Mouse (Mus musculus) embryo, embryonic 9.5 days (tissue): Measurements from ENCODE around the gene Coro1a.

Source experiments
- DNase-seq: peaks from one replicate; pipeline ENCODE4 v3.0.0-alpha.2; 2017; ENCODE audit errors: extremely low spot score

Coro1a gene

DNA sequence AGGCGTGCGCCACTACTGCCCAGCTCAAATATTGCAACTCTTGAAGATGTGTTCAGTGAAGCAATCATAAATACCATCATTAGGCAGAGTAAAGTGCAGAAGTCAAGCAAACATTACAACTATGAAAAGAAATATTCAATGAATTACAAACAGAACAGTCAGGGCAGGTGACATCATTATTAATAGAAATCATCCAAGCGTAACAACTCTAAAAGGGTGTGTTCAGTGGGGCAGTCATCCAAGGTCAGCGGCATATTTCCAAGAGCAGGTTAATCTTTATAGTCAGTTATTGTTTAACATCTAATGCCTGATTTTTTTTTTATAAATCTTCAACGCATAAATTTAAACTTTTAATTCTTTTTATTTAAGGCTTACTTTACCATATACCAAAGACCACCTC is 26.4 kb downstream of the Coro1a start:
- DNase-seq: no peak

- no peak for DNase-seq
These were observed 27.9 kb downstream of the Coro1a start for GRCm38 (mm10) chr7:126679683-126680082.

GRCm38 (mm10) chr7:126678545-126679341 is 28.8 kb downstream of the Coro1a start:
- DNase-seq: no peak

DNA sequence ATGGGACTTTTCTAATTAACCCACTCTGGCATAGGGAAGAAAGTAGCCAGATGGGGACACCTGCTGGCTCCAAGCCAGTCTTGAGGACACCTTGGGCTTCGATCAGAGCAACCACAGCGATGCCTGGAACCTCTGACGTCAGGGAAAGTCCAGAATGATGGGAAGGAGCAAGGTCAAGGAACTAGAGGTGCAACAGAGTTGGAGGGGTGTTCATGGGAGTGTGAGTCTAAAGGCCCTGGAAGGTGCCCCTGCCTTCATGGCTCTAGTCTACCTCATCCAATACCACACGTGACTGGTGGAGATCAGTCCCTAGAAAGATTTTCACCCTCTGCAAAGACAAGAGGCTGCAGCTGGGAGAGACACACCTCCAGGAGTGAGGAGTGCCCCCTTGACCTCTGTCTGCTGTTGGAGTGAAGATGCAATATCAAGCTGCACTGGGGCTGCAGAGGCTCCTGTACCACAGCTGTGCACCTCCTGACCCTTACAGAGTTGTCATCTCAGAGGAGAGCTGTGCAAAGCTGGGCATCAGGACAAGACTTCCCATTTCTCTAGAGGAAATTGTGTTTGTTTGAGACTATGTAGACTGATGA is 30.9 kb downstream of the Coro1a start:
- no peak for DNase-seq

DNA sequence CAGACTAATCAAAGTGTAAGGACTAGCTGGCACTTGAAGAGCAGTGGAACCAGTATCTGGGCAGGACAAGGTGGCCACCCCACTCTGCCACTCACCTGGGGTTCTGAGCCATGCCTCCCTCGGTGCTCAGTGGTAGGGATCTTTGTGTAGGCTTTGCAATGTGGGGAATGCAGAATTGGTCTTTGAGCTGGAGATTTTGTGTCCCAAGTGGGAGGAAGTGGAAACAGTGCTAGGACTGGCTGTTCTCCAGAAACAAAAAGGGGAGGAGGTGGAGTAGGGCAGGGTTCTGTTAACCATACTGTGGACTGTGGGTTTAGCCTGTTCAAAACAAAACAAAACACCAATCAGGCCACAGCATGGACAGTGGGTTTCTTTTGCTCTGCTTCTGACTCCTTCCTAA is 31.4 kb downstream of the Coro1a start, which contains the start of gene Sult1a1:
TSS of gene Sult1a1 (minus strand) at position 226 of the 400 bp plus-strand sequence.
- no peak for DNase-seq

GRCm38 (mm10) chr7:126675104-126675503 is 32.5 kb downstream of the Coro1a start:
- no peak for DNase-seq

GRCm38 (mm10) chr7:126672111-126672510 is 35.5 kb downstream of the Coro1a start:
- DNase-seq: no peak

GRCm38 (mm10) chr7:126670152-126670551 is 37.4 kb downstream of the Coro1a start:
- DNase-seq: no peak

GRCm38 (mm10) chr7:126668452-126668851 is 39.1 kb downstream of the Coro1a start:
- DNase-seq: no peak

DNA sequence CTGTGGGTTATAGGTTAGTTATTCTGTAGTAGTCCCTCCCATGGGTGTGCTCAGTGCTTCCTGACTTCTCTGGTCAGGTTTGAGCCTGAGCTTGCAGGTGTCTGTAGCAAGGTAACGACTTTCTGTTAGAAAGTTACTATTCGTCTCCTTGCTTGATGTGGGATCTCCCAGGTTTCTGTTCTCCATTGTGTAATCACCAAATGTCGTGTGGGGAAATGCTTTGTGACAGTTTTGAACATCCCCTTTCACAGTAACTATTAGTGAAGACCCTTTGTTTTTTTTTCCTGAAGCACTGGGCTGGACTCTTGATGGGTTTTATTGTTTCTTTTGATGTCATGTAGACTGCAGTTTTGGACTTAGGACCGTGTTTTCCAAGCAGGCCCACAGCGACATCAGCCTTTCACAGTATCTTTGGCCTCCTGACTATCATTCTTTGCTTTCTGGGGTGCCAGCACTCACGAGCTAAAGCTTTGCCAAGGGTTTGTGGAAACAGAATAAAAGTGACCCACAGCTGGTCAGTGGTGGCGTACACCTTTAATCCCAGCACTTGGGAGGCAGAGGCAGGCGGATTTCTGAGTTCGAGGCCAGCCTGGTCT is 40.0 kb downstream of the Coro1a start:
- no peak for DNase-seq

DNA sequence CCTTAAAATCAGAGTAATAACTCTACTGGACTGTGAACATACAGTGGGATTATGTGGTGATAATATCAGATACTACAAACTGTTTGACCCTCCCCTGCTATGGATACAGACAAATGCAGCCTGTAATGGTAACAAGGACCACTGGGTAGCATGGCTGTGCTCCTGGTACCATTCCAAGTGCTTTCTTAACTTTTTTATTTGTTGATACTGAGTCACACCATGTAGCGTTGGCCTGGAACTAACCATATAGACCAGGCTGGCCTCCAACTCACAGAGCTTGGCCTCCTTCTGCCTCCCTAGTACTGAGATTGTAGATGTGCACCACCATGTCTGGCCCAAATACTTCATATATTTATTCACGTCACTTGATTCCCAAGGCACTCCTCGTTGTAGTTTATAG is 42.3 kb downstream of the Coro1a start:
- no peak for DNase-seq

- no peak for DNase-seq
These were observed 43.9 kb downstream of the Coro1a start for GRCm38 (mm10) chr7:126663646-126664045.

DNA sequence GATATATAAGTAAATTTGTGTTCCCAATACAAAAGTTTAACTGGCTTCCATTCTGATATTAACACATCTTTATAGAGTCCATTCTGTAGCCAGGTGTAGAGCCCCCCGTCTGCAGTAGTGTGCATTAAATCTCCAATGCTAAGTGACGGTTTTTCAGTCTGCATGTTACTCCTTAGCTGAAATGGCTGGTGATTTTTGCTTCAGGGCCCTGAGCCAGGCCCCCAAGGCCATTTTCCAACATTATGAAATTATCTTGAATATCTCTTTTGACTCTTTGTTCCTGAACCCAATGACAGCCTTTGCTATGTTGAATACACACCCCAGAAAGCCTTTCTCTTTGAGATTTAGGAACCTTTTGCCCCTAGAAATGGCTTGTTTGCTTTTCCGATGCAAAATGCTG is 47.8 kb downstream of the Coro1a start:
- no peak for DNase-seq

- DNase-seq: no peak
These were observed 50.1 kb downstream of the Coro1a start for GRCm38 (mm10) chr7:126657522-126657921.

- no peak for DNase-seq
These were observed 51.9 kb downstream of the Coro1a start for GRCm38 (mm10) chr7:126655695-126656094.

DNA sequence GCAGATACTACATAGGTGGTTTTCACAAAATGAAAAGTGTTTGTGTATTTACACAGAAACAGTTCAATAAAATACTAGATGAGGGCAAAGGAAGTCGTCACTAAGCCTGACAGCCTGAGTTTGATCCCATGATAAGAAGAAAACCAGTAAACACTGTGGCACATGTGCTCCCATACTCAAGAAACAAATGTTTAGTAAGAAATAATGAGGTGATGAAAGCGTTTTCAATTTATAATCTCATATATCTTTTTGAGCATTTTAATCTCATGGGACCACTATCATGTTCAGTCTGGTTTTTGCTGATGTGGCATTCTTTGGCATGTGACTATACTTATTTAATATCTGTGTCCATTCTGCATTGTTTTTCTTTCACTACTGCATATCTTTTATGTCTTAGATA is 53.6 kb downstream of the Coro1a start:
- no peak for DNase-seq

GRCm38 (mm10) chr7:126650852-126651251 is 56.7 kb downstream of the Coro1a start:
- no peak for DNase-seq
